Mouse (Mus musculus) lung, adult 2 months (tissue): ENCODE data around the gene Nppa.

Experiments
- CTCF ChIP-seq: fragments of 200-500 bp; IDR thresholded peaks from 2 replicates; pipeline ENCODE4 v1.5.1; 2011; ENCODE audit warnings: mild to moderate bottlenecking, low read length, control low read depth; ENCODE audit not compliant: insufficient read depth
- POLR2A ChIP-seq: fragments of 200-500 bp; IDR thresholded peaks from 2 replicates; pipeline ENCODE4 v1.6.1; 2011; ENCODE audit warnings: low read depth, mild to moderate bottlenecking, control low read depth, low read length, borderline replicate concordance; ENCODE audit errors: extremely low read depth

GRCm38 (mm10) chr4:148035440-148035839, 34.9 kb downstream of the Nppa start:
- no peak for TF ChIP-seq CTCF
- no peak for TF ChIP-seq POLR2A
